Mouse (Mus musculus) hindbrain, embryonic 16.5 days (tissue): ENCODE measurements at regions not wholly inside any gene's neighbourhood (a gene's known extent, or its start where the extent isn't known, plus 50 kb on each side); places are given as distances from the start of the nearest gene placed in this dataset.

Experiments used
- ATAC-seq: fragments of 200-750 bp; cut with Nextera tagmentation; 2 replicates; pipeline ENCODE4 v1.8.0; 2017; ENCODE audit warnings: moderate TSS enrichment, moderate library complexity
- H3K27ac ChIP-seq: fragments of 300-500 bp; sonication (generic); 2 replicates; pipeline ENCODE4 v1.5.1; 2014; ENCODE audit warnings: low read depth, mild to moderate bottlenecking, control low read depth, low read length, moderate library complexity
- H3K27me3 ChIP-seq: fragments of 300-500 bp; sonication (generic); replicated peaks from 2 replicates; pipeline ENCODE4 v1.6.1; 2014; ENCODE audit warnings: low read length; ENCODE audit not compliant: control insufficient read depth, insufficient read depth
- H3K36me3 ChIP-seq: fragments of 300-500 bp; sonication (generic); 2 replicates; pipeline ENCODE4 v1.6.1; 2014; ENCODE audit warnings: mild to moderate bottlenecking, low read length, moderate library complexity, mixed read lengths; ENCODE audit not compliant: control insufficient read depth, insufficient read depth
- H3K4me1 ChIP-seq: fragments of 300-500 bp; sonication (generic); 2 replicates; pipeline ENCODE4 v1.6.1; 2014; ENCODE audit warnings: low read depth, low read length; ENCODE audit not compliant: control insufficient read depth, insufficient read depth
- H3K4me2 ChIP-seq: fragments of 300-500 bp; sonication (generic); 2 replicates; pipeline ENCODE4 v1.6.1; 2014; ENCODE audit warnings: mild to moderate bottlenecking, low read length, control low read depth, moderate library complexity
- H3K4me3 ChIP-seq: fragments of 300-500 bp; sonication (generic); 2 replicates; pipeline ENCODE4 v1.5.1; 2014; ENCODE audit warnings: mild to moderate bottlenecking, low read length, control low read depth, moderate library complexity
- H3K9ac ChIP-seq: fragments of 300-500 bp; sonication (generic); 2 replicates; pipeline ENCODE4 v1.6.1; 2014; ENCODE audit warnings: low read depth, mild to moderate bottlenecking, control low read depth, low read length, moderate library complexity
- H3K9me3 ChIP-seq: fragments of 300-500 bp; sonication (generic); 2 replicates; pipeline ENCODE4 v1.6.1; 2014; ENCODE audit warnings: mild to moderate bottlenecking, low read length, moderate library complexity; ENCODE audit not compliant: control insufficient read depth
- WGBS: fragments of 180-500 bp; shearing (Covaris S2); extraction: QIAGEN DNeasy Blood & Tissue Kit; methylation state at CpG from one replicate; pipeline ENCODE4 v1.1.7; 2014; 5-methylcytosine and 5-hydroxymethylcytosine counted together

- Histone ChIP-seq H3K27me3 (no peaks in the 10 kb centered on the region), H3K27ac (no peak overlapping the region), H3K9me3 (no peaks in the 10 kb centered on the region), H3K4me2 (0 out of 2 replicates have a peak overlapping the region, but pooled peaks have one; percentile 0), H3K4me3 (no peak overlapping the region), H3K9ac (no peak overlapping the region), H3K4me1 (peaks cover 4% of the 10 kb centered on the region), H3K36me3 (no peaks in the 10 kb centered on the region)
- ATAC-seq = peak; percentile 60
- 48% methylated on average over 10 of the region's 10 CpGs for WGBS
Observed at GRCm38 (mm10) chr7:117269263-117269897, 111.4 kb upstream of the Xylt1 start.

- ATAC-seq = no peak
- H3K9ac ChIP-seq = no peak overlapping the region
- no peak overlapping the region for H3K4me3 ChIP-seq
- no peaks in the 10 kb centered on the region for H3K36me3 ChIP-seq
- H3K27ac ChIP-seq = no peak overlapping the region
- H3K27me3 ChIP-seq = no peaks in the 10 kb centered on the region
- 65% methylated on average over 6 of the region's 6 CpGs for WGBS
- no peak overlapping the region for H3K4me2 ChIP-seq
- H3K4me1 ChIP-seq = no peaks in the 10 kb centered on the region
- H3K9me3 ChIP-seq = no peaks in the 10 kb centered on the region
Observed at GRCm38 (mm10) chr7:117278388-117278961, 102.3 kb upstream of the Xylt1 start.

- no peaks in the 10 kb centered on the region for H3K9me3 ChIP-seq
- 95% methylated on average over 1 of the region's 1 CpGs for WGBS
- no peak overlapping the region for H3K27ac ChIP-seq
- no peaks in the 10 kb centered on the region for H3K36me3 ChIP-seq
- no peak overlapping the region for H3K9ac ChIP-seq
- no peak for ATAC-seq
- H3K4me1 ChIP-seq = no peaks in the 10 kb centered on the region
- no peak overlapping the region for H3K4me2 ChIP-seq
- H3K27me3 ChIP-seq = no peaks in the 10 kb centered on the region
- H3K4me3 ChIP-seq = no peak overlapping the region
Observed at GRCm38 (mm10) chr7:117282194-117282593, 98.6 kb upstream of the Xylt1 start.

- H3K9me3 ChIP-seq = no peaks in the 10 kb centered on the region
- ATAC-seq = no peak
- H3K4me2 ChIP-seq = no peak overlapping the region
- no peaks in the 10 kb centered on the region for H3K27me3 ChIP-seq
- H3K27ac ChIP-seq = no peak overlapping the region
- WGBS = 85% methylated on average over 3 of the region's 3 CpGs
- H3K4me3 ChIP-seq = no peak overlapping the region
- H3K9ac ChIP-seq = no peak overlapping the region
- H3K36me3 ChIP-seq = no peaks in the 10 kb centered on the region
- H3K4me1 ChIP-seq = no peaks in the 10 kb centered on the region
Observed at GRCm38 (mm10) chr7:117285206-117285605, 95.6 kb upstream of the Xylt1 start.

- H3K9ac ChIP-seq = no peak overlapping the region
- H3K27ac ChIP-seq = no peak overlapping the region
- no peak for ATAC-seq
- H3K36me3 ChIP-seq = no peaks in the 10 kb centered on the region
- no peak overlapping the region for H3K4me2 ChIP-seq
- no peaks in the 10 kb centered on the region for H3K9me3 ChIP-seq
- no peak overlapping the region for H3K4me3 ChIP-seq
- H3K27me3 ChIP-seq = no peaks in the 10 kb centered on the region
- WGBS = 85% methylated on average over 5 of the region's 5 CpGs
- no peaks in the 10 kb centered on the region for H3K4me1 ChIP-seq
Observed at GRCm38 (mm10) chr7:117285985-117286384, 94.8 kb upstream of the Xylt1 start.

GRCm38 (mm10) chr7:117303705-117304104 is 77.1 kb upstream of the Xylt1 start:
- H3K27me3 ChIP-seq = no peaks in the 10 kb centered on the region
- H3K4me1 ChIP-seq = no peaks in the 10 kb centered on the region
- no peaks in the 10 kb centered on the region for H3K9me3 ChIP-seq
- no peak overlapping the region for H3K4me2 ChIP-seq
- ATAC-seq = no peak
- no peaks in the 10 kb centered on the region for H3K36me3 ChIP-seq
- WGBS = 41% methylated on average over 2 of the region's 2 CpGs
- H3K9ac ChIP-seq = no peak overlapping the region
- no peak overlapping the region for H3K4me3 ChIP-seq
- no peak overlapping the region for H3K27ac ChIP-seq

GRCm38 (mm10) chr7:117310586-117311200 is 70.1 kb upstream of the Xylt1 start:
- H3K9ac ChIP-seq = no peak overlapping the region
- WGBS = 93% methylated on average over 2 of the region's 2 CpGs
- no peak for ATAC-seq
- H3K36me3 ChIP-seq = no peaks in the 10 kb centered on the region
- H3K27ac ChIP-seq = no peak overlapping the region
- H3K27me3 ChIP-seq = no peaks in the 10 kb centered on the region
- H3K4me1 ChIP-seq = no peaks in the 10 kb centered on the region
- H3K4me2 ChIP-seq = no peak overlapping the region
- H3K4me3 ChIP-seq = no peak overlapping the region
- H3K9me3 ChIP-seq = no peaks in the 10 kb centered on the region

- H3K4me2 ChIP-seq = no peak overlapping the region
- H3K36me3 ChIP-seq = no peaks in the 10 kb centered on the region
Observed at GRCm38 (mm10) chr7:117311316-117311715, 69.5 kb upstream of the Xylt1 start.

GRCm38 (mm10) chr7:117316126-117316805 is 64.5 kb upstream of the Xylt1 start:
- Histone ChIP-seq H3K36me3 (no peaks in the 10 kb centered on the region), H3K4me3 (no peak overlapping the region), H3K27ac (no peak overlapping the region), H3K9me3 (no peaks in the 10 kb centered on the region), H3K4me1 (no peaks in the 10 kb centered on the region), H3K27me3 (no peaks in the 10 kb centered on the region), H3K9ac (no peak overlapping the region), H3K4me2 (no peak overlapping the region)
- 64% methylated on average over 5 of the region's 5 CpGs for WGBS
- 0 out of 2 replicates have a peak, but pooled peaks have one; percentile 27 for ATAC-seq

More at GRCm38 (mm10) chr7:117311316-117311715, 69.5 kb upstream of the Xylt1 start:
- H3K27ac ChIP-seq = no peak overlapping the region
- no peak overlapping the region for H3K4me3 ChIP-seq
- no peaks in the 10 kb centered on the region for H3K4me1 ChIP-seq
- no peak overlapping the region for H3K9ac ChIP-seq
- no peaks in the 10 kb centered on the region for H3K27me3 ChIP-seq
- WGBS = 20% methylated on average over 4 of the region's 4 CpGs
- no peaks in the 10 kb centered on the region for H3K9me3 ChIP-seq
- no peak for ATAC-seq
